Mouse (Mus musculus): ENCODE measurements around the gene Tbx10.

- TF ChIP-seq CTCF (IDR thresholded peaks at IDR 0.05) (no peak), EP300 (IDR thresholded peaks at IDR 0.05) (no peak)
Measured at GRCm38 (mm10) chr19:3983527-3984200, 8.9 kb upstream of the Tbx10 start.
